ENCODE assay signal across 27 mouse cellular contexts in the genomic region with DNA sequence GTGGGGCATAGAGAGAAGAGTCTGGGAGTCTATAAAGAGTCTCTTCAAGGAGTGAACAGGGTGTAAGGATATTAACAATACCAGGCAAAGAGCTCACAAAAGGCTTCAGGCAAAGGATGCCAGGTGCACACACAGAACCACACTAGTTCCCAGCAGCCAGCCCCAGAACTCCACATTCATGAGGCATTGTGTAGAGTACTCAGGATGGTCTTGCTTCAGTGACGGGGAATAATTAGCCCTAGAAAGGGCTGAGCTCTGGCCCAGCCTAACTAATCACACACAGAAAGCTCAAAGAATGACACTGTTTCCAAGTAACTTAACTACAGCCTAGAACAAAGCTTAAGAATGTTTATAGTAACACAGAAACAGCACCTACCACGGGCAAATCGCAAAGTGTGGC.
DNase-seq lines count a peak whose midpoint lies in the region; ATAC-seq lines count a peak whose summit lies in the region.
"Had no signal": no experiment of that assay in that cellular context is flagged by ENCODE, and none has a peak within 500 bp of the region (broad histone marks: within the 10 kb centered on the region; RNA-seq: fewer than 3 reads in every experiment).

No protein-coding gene starts in this region.

- H3K27me3 ChIP-seq in kidney, embryonic 14.5 days (ENCODE audit: control insufficient read depth, insufficient read depth, low read length) = no peaks in the 10 kb centered on the region
- no peaks in the 10 kb centered on the region for H3K27me3 ChIP-seq in forebrain, embryonic 14.5 days (replicated peaks; ENCODE audit: control insufficient read depth, insufficient read depth, low read length)
- H3K27me3 ChIP-seq: heart, embryonic 12.5 days; hindbrain, embryonic 15.5 days; intestine, embryonic 15.5 days; liver, embryonic 15.5 days; lung, embryonic 15.5 days; megakaryocyte, embryonic 14.5 days had no signal

- H3K4me2 ChIP-seq in kidney, embryonic 14.5 days (replicated peaks; ENCODE audit: low read depth, low read length) = no peak overlapping the region
- H3K4me2 ChIP-seq in forebrain, embryonic 14.5 days (ENCODE audit: low read length) = no peak overlapping the region
- H3K4me2 ChIP-seq: heart, embryonic 12.5 days; hindbrain, embryonic 15.5 days; intestine, embryonic 15.5 days; liver, embryonic 15.5 days; lung, embryonic 15.5 days had no signal

- DNase-seq in embryo, embryonic 10 days (ENCODE audit: low spot score) = peak; percentile 27
- DNase-seq in embryo, embryonic 9.5 days (ENCODE audit: extremely low spot score) = no peak
- no peak for DNase-seq in kidney, postnatal 10 days
- peak; percentile 70 for DNase-seq in Muller cell, postnatal 12 days (ENCODE audit: inconsistent ontology term)
- DNase-seq in forebrain, embryonic 14.5 days (ENCODE audit: low spot score) = peak; percentile 62
- DNase-seq in heart, postnatal 4 days = no peak
- DNase-seq: adrenal gland, adult 8-10 months; cerebellum, adult 18-20 months; cerebellum, postnatal 25 days; gastrocnemius, postnatal 25 days; heart, adult 18-20 months; heart, postnatal 10 days; kidney, adult 8-10 months; liver; lung, postnatal 36 days; thymus, adult 18-20 months; thymus, postnatal 36 days had no signal

- H3K4me3 ChIP-seq in kidney, embryonic 14.5 days (ENCODE audit: low read length) = no peak overlapping the region
- H3K4me3 ChIP-seq in forebrain, embryonic 14.5 days (ENCODE audit: low read depth, low read length) = no peak overlapping the region
- H3K4me3 ChIP-seq: embryonic facial prominence, embryonic 10.5 days; heart, embryonic 12.5 days; hindbrain, embryonic 15.5 days; intestine, embryonic 15.5 days; limb, embryonic 10.5 days; liver, embryonic 15.5 days; lung, embryonic 15.5 days; megakaryocyte, embryonic 14.5 days had no signal

- H3K4me1 ChIP-seq in kidney, embryonic 14.5 days (ENCODE audit: control insufficient read depth, insufficient read depth, low read length) = no peaks in the 10 kb centered on the region
- H3K4me1 ChIP-seq in forebrain, embryonic 14.5 days (ENCODE audit: control insufficient read depth, insufficient read depth, low read length) = 0 out of 2 replicates have a peak, but pooled peaks cover 4% of the 10 kb centered on the region
- H3K4me1 ChIP-seq: embryonic facial prominence, embryonic 10.5 days; hindbrain, embryonic 15.5 days; intestine, embryonic 15.5 days; limb, embryonic 10.5 days; liver, embryonic 15.5 days; lung, embryonic 15.5 days; megakaryocyte, embryonic 14.5 days had no signal

- no peaks in the 10 kb centered on the region for H3K36me3 ChIP-seq in kidney, embryonic 14.5 days (ENCODE audit: control insufficient read depth, insufficient read depth, low read length)
- no peaks in the 10 kb centered on the region for H3K36me3 ChIP-seq in forebrain, embryonic 14.5 days (ENCODE audit: control insufficient read depth, insufficient read depth, low read length)
- H3K36me3 ChIP-seq: embryonic facial prominence, embryonic 10.5 days; heart, embryonic 12.5 days; hindbrain, embryonic 15.5 days; intestine, embryonic 15.5 days; limb, embryonic 10.5 days; liver, embryonic 15.5 days; lung, embryonic 15.5 days had no signal

- H3K27ac ChIP-seq in kidney, embryonic 14.5 days (ENCODE audit: low read depth, low read length) = peak overlapping the region; percentile 33; the same call in 1 of the 2 replicates
- H3K27ac ChIP-seq in forebrain, embryonic 14.5 days (ENCODE audit: low read depth, low read length) = no peak overlapping the region
- H3K27ac ChIP-seq: embryonic facial prominence, embryonic 10.5 days; hindbrain, embryonic 15.5 days; intestine, embryonic 15.5 days; limb, embryonic 10.5 days; liver, embryonic 15.5 days; lung, embryonic 15.5 days had no signal

- ATAC-seq in kidney, embryonic 14.5 days (ENCODE audit: low FRiP score, low TSS enrichment) = no peak
- ATAC-seq in forebrain, embryonic 14.5 days = peak; percentile 60; the same call in 1 of the 2 replicates
- ATAC-seq: activated CD4-positive, CD25-positive, alpha-beta regulatory T cell, adult 4 months; intestine, embryonic 15.5 days had no signal

- H3K9me3 ChIP-seq in kidney, embryonic 14.5 days (ENCODE audit: control insufficient read depth, low read length) = no peaks in the 10 kb centered on the region
- H3K9me3 ChIP-seq in forebrain, embryonic 14.5 days (replicated peaks; ENCODE audit: control insufficient read depth, low read length) = no peaks in the 10 kb centered on the region
- H3K9me3 ChIP-seq: embryonic facial prominence, embryonic 10.5 days; heart, embryonic 12.5 days; hindbrain, embryonic 15.5 days; intestine, embryonic 15.5 days; limb, embryonic 10.5 days; liver, embryonic 15.5 days; lung, embryonic 15.5 days had no signal

- WGBS in kidney, embryonic 14.5 days = 64% methylated on average over 3 of the region's 3 CpGs
- WGBS in forebrain, embryonic 14.5 days = under 1% methylated on average over 3 of the region's 3 CpGs

- H3K9ac ChIP-seq in kidney, embryonic 14.5 days (ENCODE audit: low read depth, low read length) = no peak overlapping the region
- H3K9ac ChIP-seq in forebrain, embryonic 14.5 days (ENCODE audit: low read length) = no peak overlapping the region
- H3K9ac ChIP-seq: heart, embryonic 12.5 days; hindbrain, embryonic 15.5 days; intestine, embryonic 15.5 days; liver, embryonic 15.5 days; lung, embryonic 15.5 days had no signal

Comparison
In these comparisons a context has a peak if more than half of its experiments do, and no peak if none do; other contexts are left out.
1. DNase-seq: peak in embryo, embryonic 10 days (single experiment), Muller cell, postnatal 12 days (single experiment) and forebrain, embryonic 14.5 days (single experiment); none in embryo, embryonic 9.5 days (single experiment), kidney, postnatal 10 days (single experiment) and heart, postnatal 4 days (single experiment).